Mouse (Mus musculus): ENCODE measurements around the gene Fam126a. TPM values are rescaled to one million over a fixed set of nuclear protein-coding genes. Genes with fewer than 3 reads are reported as not detected.

The Fam126a gene
- 6.0 and 9.7 TPM in 2 replicates for polyA plus RNA-seq (2012; ENCODE audit: insufficient read depth, low replicate concordance)

DNA sequence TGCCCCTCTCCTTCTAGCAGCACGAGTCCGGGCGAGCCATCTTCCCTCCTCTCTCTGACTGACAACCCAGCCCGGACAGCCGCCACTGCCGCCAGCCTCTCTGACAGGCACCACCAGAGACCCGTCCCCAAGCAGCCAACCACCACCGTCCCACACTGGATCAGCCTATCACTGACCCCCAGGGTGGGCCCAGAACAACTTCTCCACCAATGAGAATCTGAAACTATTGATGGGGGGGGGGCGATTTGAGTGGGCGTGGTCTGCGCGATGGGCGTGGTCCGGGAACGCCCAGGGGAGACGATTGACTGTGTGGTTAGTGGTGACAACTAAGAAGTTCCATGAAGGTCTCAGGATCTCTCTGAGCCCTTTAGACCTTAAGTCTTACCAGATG lies at the start of gene Fam126a:
TSS of gene Fam126a (minus strand) at position 112 of the 391 bp plus-strand sequence.
- H3K9me3 ChIP-seq, result no peaks in the 10 kb centered on the region
- peak within 1 kb of the TSS; percentile 98 for H3K4me3 ChIP-seq (replicated peaks)
- peaks cover 62% of the 10 kb centered on the region for H3K4me1 ChIP-seq
- TF ChIP-seq GATA1 (IDR thresholded peaks at IDR 0.05; ENCODE audit: borderline replicate concordance, low read length), result no peak
- TF ChIP-seq FLI1 (IDR thresholded peaks at IDR 0.05; ENCODE audit: low read length), result no peak
- H3K36me3 ChIP-seq (replicated peaks; ENCODE audit: low read length), result peaks cover 32% of the 10 kb centered on the region
- no peaks in the 10 kb centered on the region for H3K27me3 ChIP-seq (replicated peaks)

DNA sequence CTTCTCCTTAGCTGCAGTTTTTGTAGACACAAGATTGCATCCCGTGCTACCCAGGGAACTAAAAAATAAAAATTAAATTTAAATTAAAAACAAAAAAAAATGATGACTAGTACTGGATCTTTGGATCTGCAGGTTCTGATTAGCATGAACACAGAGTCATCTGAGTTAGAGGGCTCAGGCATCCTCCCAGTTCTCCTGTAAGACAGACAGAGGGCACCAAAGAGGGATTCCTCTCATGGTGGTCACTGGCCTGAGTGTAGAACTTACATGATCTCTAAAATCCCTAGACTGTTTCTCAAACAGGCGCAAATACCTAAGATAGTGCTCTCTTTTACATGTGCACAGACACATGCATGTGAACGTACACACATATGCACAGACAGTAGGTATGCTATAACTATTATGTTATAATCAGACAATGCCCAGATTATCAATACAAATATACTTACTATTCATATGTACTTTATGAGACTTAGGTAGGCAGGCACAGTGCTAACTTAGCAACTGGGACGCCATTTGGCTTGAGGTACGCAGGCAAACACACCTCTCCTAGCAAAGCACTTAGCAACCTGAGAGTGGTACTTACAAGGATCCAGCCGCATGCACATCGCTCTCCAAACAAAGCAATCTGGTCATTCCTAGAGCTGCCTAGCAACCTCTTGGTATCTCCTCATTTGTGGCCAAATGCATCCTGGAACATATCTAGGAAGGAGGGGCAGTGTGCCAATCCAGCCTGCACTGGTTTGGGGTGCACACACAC lies 48.1 kb upstream of the Fam126a start:
- Histone ChIP-seq H3K36me3 (replicated peaks; ENCODE audit: low read length) (no peaks in the 10 kb centered on the region), H3K4me3 (replicated peaks) (no peak overlapping the region)
- TF ChIP-seq FLI1 (IDR thresholded peaks at IDR 0.05; ENCODE audit: low read length) (no peak), GATA1 (IDR thresholded peaks at IDR 0.05; ENCODE audit: borderline replicate concordance, low read length) (no peak)

DNA sequence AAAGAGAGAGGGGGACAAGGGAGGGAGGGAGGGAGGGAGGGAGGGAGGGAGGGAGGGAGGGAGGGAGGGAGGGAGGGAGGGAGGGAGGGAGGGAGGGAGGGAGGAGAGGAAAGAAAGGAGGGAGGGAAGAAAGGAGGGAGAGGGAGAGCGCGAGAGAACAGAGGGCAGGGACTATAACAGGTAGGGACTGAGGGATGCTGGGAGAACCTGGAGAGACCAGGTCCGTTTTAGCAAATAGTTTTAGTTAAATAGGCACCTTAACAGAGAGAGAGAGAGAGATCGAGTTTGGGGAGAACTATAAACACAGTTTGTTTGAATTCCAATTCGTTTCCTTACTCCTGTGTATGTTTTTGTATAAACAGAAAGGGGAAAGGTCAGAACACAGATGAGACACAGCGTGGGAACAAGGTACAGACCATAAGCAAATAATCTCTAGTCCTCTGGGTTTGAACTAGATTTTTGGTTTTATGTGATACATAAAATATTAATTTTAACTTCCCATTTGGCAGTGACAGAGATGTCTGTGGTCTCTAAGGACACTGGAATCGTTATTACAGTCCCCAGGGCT lies 47.3 kb upstream of the Fam126a start:
- peak overlapping the region; percentile 91 for H3K4me3 ChIP-seq (replicated peaks)
- TF ChIP-seq GATA1 (IDR thresholded peaks at IDR 0.05; ENCODE audit: borderline replicate concordance, low read length), result no peak
- no peak for TF ChIP-seq FLI1 (IDR thresholded peaks at IDR 0.05; ENCODE audit: low read length)
- H3K4me1 ChIP-seq, result peaks cover 15% of the 10 kb centered on the region
- H3K36me3 ChIP-seq (replicated peaks; ENCODE audit: low read length), result no peaks in the 10 kb centered on the region
- H3K27me3 ChIP-seq (replicated peaks), result peaks cover 31% of the 10 kb centered on the region
- 0 out of 2 replicates have a peak, but pooled peaks cover 2% of the 10 kb centered on the region for H3K9me3 ChIP-seq

More for the DNA sequence above, 48.1 kb upstream of the Fam126a start:
- Histone ChIP-seq H3K9me3 (0 out of 2 replicates have a peak, but pooled peaks cover 2% of the 10 kb centered on the region), H3K4me1 (peaks cover 15% of the 10 kb centered on the region), H3K27me3 (replicated peaks) (peaks cover 35% of the 10 kb centered on the region)

DNA sequence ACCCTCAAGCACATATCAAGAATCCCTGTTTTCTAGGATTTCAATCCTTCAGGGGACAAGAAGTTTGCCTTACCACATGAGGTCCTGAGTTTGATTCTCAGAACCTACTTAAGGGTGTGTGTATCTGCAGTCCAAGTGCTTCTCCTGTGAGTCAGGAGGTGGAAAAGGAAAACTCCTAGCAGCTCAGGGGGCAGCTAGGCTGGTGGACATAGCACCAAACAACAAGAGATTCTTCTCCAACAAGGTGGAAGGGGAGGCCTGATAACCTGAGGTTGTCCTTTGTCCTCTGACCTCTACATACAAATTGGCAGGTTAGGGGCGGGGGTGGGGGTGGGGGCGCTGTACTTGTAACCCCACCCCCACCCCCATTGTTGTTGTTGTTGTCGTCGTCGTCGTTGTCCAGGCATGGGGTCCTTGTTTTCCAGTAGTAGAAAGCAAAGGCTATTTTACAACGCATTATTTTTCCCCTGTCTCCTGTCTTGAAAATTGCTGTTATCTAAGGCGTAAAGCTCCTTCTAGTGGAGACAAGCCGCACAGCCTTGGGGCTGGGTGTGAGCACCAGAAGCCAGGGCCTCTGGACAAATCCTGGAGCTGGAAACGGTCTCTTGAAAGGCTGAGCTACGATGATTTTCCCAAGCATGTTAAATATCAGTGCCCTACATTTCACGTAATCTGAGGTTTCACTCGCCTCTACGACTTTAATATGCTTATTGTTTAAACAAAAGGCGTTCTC lies 46.7 kb upstream of the Fam126a start:
- Histone ChIP-seq H3K36me3 (replicated peaks; ENCODE audit: low read length) (no peaks in the 10 kb centered on the region), H3K27me3 (replicated peaks) (peaks cover 29% of the 10 kb centered on the region), H3K9me3 (0 out of 2 replicates have a peak, but pooled peaks cover 2% of the 10 kb centered on the region), H3K4me1 (peaks cover 18% of the 10 kb centered on the region), H3K4me3 (replicated peaks) (peak overlapping the region; percentile 91)
- TF ChIP-seq GATA1 (IDR thresholded peaks at IDR 0.05; ENCODE audit: borderline replicate concordance, low read length), result no peak
- TF ChIP-seq FLI1 (IDR thresholded peaks at IDR 0.05; ENCODE audit: low read length), result no peak

DNA sequence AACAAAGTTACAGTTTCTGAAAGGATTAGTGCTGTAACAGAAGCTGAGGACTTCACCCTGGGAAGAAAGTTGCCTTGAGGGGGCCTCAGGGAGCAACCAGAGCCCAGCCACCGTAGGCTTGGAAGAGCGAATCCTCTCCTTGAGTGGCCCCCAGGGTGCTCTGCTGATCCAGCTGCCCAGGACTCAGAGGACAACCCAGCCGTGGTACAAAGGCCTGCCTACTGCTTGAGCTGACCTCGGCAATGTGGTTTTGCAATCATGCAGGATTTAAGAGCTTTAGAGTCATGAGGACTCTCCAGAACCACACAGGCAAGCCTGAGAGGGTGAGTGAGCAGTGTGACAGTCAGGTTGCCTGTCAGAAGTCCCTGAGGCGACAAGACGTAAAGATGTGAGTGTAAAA lies 41.5 kb upstream of the Fam126a start:
- no peaks in the 10 kb centered on the region for H3K36me3 ChIP-seq (replicated peaks; ENCODE audit: low read length)
- H3K27me3 ChIP-seq (replicated peaks), result peaks cover 3% of the 10 kb centered on the region
- no peak overlapping the region for H3K4me3 ChIP-seq (replicated peaks)
- peaks cover 13% of the 10 kb centered on the region for H3K4me1 ChIP-seq
- TF ChIP-seq FLI1 (IDR thresholded peaks at IDR 0.05; ENCODE audit: low read length), result no peak
- TF ChIP-seq GATA1 (IDR thresholded peaks at IDR 0.05; ENCODE audit: borderline replicate concordance, low read length), result no peak
- peaks cover 2% of the 10 kb centered on the region; the same call in 1 of the 2 replicates for H3K9me3 ChIP-seq

DNA sequence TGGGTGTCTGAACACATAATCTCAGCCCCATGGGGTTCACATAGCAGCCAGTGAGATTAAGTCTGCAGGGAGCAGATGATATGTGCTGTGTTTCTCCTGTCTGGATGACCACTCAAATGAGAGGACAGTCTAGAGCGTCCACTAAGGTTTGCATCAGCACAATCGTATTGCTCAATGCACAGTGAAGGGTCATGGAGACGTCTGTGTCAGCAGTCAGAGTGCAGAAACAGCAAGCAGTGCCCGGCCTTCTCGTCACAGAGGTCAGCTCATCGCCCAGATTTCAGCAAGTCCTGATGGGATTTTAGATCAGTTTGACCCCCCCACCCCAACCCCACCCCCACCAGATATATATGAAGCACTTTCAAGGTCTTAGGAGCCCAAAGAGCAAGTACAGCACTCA lies 38.5 kb upstream of the Fam126a start:
- Histone ChIP-seq H3K9me3 (no peaks in the 10 kb centered on the region; the same call in 1 of the 2 replicates), H3K4me3 (replicated peaks) (peak overlapping the region; percentile 8), H3K4me1 (peaks cover 10% of the 10 kb centered on the region; the same call in 1 of the 2 replicates), H3K27me3 (replicated peaks) (peaks cover 3% of the 10 kb centered on the region), H3K36me3 (replicated peaks; ENCODE audit: low read length) (no peaks in the 10 kb centered on the region)
- TF ChIP-seq GATA1 (IDR thresholded peaks at IDR 0.05; ENCODE audit: borderline replicate concordance, low read length), result no peak
- TF ChIP-seq FLI1 (IDR thresholded peaks at IDR 0.05; ENCODE audit: low read length), result no peak

DNA sequence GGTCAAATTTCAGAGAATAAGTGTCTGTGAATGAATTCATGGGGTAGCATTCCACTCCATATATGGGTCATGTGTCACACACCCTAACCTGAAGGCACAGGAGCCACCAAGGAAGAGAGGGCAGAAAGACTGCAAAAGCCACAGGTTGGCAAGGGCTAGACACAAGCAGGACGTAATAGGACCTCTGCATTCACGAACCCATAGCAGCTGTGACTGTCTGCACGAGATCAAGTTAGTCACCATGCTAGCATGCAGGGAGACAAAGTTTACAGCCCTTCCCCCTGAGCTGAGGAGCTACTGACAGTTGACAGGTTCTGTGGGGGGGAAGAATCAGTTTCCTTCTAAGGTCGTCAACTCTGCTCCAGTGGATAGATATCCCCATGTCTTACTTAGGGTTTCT lies 33.1 kb upstream of the Fam126a start:
- Histone ChIP-seq H3K4me1 (no peaks in the 10 kb centered on the region), H3K4me3 (replicated peaks) (no peak overlapping the region), H3K36me3 (replicated peaks; ENCODE audit: low read length) (no peaks in the 10 kb centered on the region), H3K27me3 (replicated peaks) (peaks cover 11% of the 10 kb centered on the region), H3K9me3 (no peaks in the 10 kb centered on the region)
- TF ChIP-seq FLI1 (IDR thresholded peaks at IDR 0.05; ENCODE audit: low read length), result no peak
- TF ChIP-seq GATA1 (IDR thresholded peaks at IDR 0.05; ENCODE audit: borderline replicate concordance, low read length), result no peak

DNA sequence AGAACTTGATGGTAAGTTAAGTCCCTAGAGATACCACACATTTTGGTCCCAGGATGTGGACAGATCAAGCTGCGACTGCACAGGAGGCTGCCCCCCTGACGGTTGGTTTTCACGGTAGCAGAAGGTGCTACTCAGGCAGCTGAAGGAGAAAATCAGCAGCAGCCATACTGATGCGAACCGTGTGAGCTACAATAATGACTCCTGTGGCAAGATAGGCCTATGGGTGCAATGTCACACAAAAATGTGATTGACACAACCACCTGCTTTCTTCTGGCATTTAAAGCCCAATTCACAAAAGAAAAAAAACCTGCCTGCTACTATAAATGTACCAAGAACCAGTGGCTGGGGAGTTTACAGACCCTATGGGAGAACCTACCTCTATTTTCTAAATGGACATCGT lies 32.5 kb upstream of the Fam126a start:
- no peak overlapping the region for H3K4me3 ChIP-seq (replicated peaks)
- 0 out of 2 replicates have a peak, but pooled peaks cover 3% of the 10 kb centered on the region for H3K9me3 ChIP-seq
- no peaks in the 10 kb centered on the region for H3K36me3 ChIP-seq (replicated peaks; ENCODE audit: low read length)
- H3K4me1 ChIP-seq, result no peaks in the 10 kb centered on the region
- no peak for TF ChIP-seq FLI1 (IDR thresholded peaks at IDR 0.05; ENCODE audit: low read length)
- no peak for TF ChIP-seq GATA1 (IDR thresholded peaks at IDR 0.05; ENCODE audit: borderline replicate concordance, low read length)
- H3K27me3 ChIP-seq (replicated peaks), result peaks cover 11% of the 10 kb centered on the region

DNA sequence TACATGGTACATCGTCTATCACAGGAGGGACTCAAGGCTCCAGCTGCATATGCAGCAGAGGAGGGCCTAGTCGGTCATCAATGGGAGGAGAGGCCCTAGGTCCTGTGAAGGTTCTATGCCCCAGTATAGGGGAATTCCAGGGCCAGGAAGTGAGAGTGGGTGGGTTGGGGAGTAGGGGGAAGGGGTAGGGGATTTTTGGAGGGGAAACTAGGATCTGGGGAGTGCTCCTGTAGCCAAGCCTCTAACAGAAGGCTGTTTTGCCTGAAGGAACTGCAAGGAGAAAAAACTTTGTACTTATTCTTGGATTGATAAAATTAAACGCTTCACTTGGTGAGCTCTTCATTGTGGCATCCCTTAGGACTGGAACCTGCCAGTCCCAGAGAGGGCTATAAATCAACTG lies 30.5 kb upstream of the Fam126a start:
- Histone ChIP-seq H3K4me1 (no peaks in the 10 kb centered on the region), H3K4me3 (replicated peaks) (no peak overlapping the region), H3K27me3 (replicated peaks) (peaks cover 8% of the 10 kb centered on the region), H3K36me3 (replicated peaks; ENCODE audit: low read length) (no peaks in the 10 kb centered on the region), H3K9me3 (0 out of 2 replicates have a peak, but pooled peaks cover 8% of the 10 kb centered on the region)
- no peak for TF ChIP-seq GATA1 (IDR thresholded peaks at IDR 0.05; ENCODE audit: borderline replicate concordance, low read length)
- no peak for TF ChIP-seq FLI1 (IDR thresholded peaks at IDR 0.05; ENCODE audit: low read length)

Data from megakaryocyte, embryonic 14.5 days (primary cell).